Mouse (Mus musculus) MEL (cell line): ENCODE data around the gene Tcap.

Experiments
- CTCF ChIP-seq, 3 experiments: IDR thresholded peaks in 2 of 3; conservative IDR thresholded peaks in 1 of 3; 2 replicates each; pipeline ENCODE4 v1.5.1; 2011 to 2012; ENCODE audit warnings: low read length in 3 of 3, low read depth in 2 of 3, mild to moderate bottlenecking in 2 of 3, improper control_type of control experiment in 1 of 3, inconsistent platforms in 1 of 3, mixed read lengths in 1 of 3, moderate library complexity in 1 of 3; ENCODE audit not compliant: control insufficient read depth in 1 of 3, insufficient read depth in 1 of 3, poor library complexity in 1 of 3, severe bottlenecking in 1 of 3
- E2F4 ChIP-seq: IDR thresholded peaks from 2 replicates; pipeline ENCODE4 v1.6.1; 2011; ENCODE audit warnings: low read depth, low read length, improper control_type of control experiment, borderline replicate concordance
- GATA1 ChIP-seq: IDR thresholded peaks from 2 replicates; pipeline ENCODE4 v1.6.1; 2011; ENCODE audit warnings: low read depth, low read length, improper control_type of control experiment
- POLR2A ChIP-seq, 2 experiments: IDR thresholded peaks; 2 replicates each; pipeline ENCODE4 v1.6.1; 2011 to 2012; ENCODE audit warnings: low read length in 2 of 2, mild to moderate bottlenecking in 2 of 2, control low read depth in 1 of 2, improper control_type of control experiment in 1 of 2, low read depth in 1 of 2, moderate library complexity in 1 of 2; ENCODE audit not compliant: control insufficient read depth in 1 of 2, insufficient read depth in 1 of 2, poor library complexity in 1 of 2
- USF2 ChIP-seq, 2 experiments: IDR thresholded peaks; 2 replicates each; pipeline ENCODE4 v1.6.1; 2011 to 2012; ENCODE audit warnings: improper control_type of control experiment in 2 of 2, low read length in 2 of 2, borderline replicate concordance in 1 of 2, inconsistent platforms in 1 of 2, low read depth in 1 of 2, mild to moderate bottlenecking in 1 of 2; ENCODE audit not compliant: insufficient read depth in 1 of 2
- ZKSCAN1 ChIP-seq: IDR thresholded peaks from 2 replicates; pipeline ENCODE4 v1.6.1; 2012; ENCODE audit warnings: low read depth, mild to moderate bottlenecking, inconsistent platforms, low read length, improper control_type of control experiment, moderate library complexity

DNA sequence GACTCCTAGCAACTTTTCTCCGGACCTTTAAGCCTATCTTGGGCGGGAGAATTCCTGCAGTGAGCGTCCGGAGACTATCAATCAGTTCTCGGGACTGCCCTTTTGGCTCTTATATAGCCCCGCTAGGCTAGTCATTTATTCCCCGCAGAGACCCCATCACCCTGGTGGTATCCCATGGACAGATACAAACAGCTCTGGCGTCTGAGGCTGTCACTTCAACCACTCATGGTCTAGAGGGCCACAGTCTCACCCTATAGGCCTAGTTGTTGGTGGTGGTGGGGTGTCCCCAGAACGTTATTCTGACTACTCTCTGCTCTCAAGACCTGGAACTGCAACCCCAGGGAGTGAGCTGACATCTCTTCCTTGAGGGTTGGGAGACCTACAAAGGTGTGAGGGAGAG is 34.3 kb upstream of the Tcap start:
- TF ChIP-seq POLR2A (IDR thresholded peaks at IDR 0.05; ENCODE audit: control insufficient read depth in 1 of 2, insufficient read depth in 1 of 2, low read depth in 1 of 2, low read length in 2 of 2, poor library complexity in 1 of 2) (no peak), E2F4 (no peak), GATA1 (no peak), ZKSCAN1 (no peak), CTCF (IDR thresholded peaks at IDR 0.05 in 2 of 3, conservative IDR thresholded peaks at IDR 0.05 in 1 of 3; ENCODE audit: control insufficient read depth in 1 of 3, insufficient read depth in 1 of 3, low read depth in 2 of 3, low read length in 3 of 3, poor library complexity in 1 of 3, severe bottlenecking in 1 of 3) (no peak), USF2 (IDR thresholded peaks at IDR 0.05; ENCODE audit: borderline replicate concordance in 1 of 2, insufficient read depth in 1 of 2, low read depth in 1 of 2, low read length in 2 of 2) (no peak)
